Mouse (Mus musculus): ENCODE measurements around the gene Pdcd2l.

Gene Pdcd2l

GRCm38 (mm10) chr7:34139493-34139892 is 57.0 kb downstream of the Pdcd2l start:
- no peak for DNase-seq (ENCODE audit: low spot score)

Data from embryo, embryonic 10 days (tissue).